Mouse (Mus musculus) adrenal gland, adult 18-20 months (tissue): ENCODE measurements around the gene Vtcn1. TPM values are rescaled to one million over a fixed set of nuclear protein-coding genes. Genes with fewer than 3 reads are reported as not detected.
A peak's percentile ranks its signal among the peaks of the same experiment; 100 is the strongest.

Experiments
- DNase-seq, 2 experiments: peaks; one replicate each; pipeline ENCODE4 v3.0.0; 2021 to 2022; ENCODE audit warnings: low spot score in 2 of 2
- total RNA-seq, 2 experiments: library from RNA; stranded (reverse); gene quantifications; 1 replicate in 1 of 2; 2 replicates in 1 of 2; pipeline ENCODE4 v1.2.3; 2021

The Vtcn1 gene
- total RNA-seq, 2 experiments from 2014 or later: 0.20 to 0.26 TPM

DNA sequence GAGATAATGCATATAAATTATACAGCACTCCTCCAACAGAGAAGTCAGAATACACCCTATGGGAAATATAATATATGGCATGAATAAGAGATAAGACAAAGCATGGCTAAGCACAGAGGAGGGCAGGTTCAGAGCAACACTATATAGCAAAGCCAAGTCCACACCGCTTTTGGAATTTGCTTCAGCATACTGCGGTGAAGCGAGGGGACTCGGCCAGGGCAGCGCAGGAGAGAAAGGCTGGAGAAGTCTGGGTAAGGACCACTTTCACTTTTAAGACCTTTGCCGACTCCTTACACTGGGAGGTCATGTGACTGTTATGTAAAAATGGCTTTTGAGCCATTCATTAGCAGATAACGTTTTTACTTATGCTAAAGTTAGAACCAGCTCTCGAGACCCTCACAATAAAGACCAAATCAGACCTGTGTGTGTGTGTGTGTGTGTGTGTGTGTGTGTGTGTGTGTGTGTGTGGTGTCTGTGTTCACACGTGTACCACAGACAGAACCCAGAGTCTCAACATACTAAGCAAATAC is 95.4 kb downstream of the Vtcn1 start:
- DNase-seq: no peak

DNA sequence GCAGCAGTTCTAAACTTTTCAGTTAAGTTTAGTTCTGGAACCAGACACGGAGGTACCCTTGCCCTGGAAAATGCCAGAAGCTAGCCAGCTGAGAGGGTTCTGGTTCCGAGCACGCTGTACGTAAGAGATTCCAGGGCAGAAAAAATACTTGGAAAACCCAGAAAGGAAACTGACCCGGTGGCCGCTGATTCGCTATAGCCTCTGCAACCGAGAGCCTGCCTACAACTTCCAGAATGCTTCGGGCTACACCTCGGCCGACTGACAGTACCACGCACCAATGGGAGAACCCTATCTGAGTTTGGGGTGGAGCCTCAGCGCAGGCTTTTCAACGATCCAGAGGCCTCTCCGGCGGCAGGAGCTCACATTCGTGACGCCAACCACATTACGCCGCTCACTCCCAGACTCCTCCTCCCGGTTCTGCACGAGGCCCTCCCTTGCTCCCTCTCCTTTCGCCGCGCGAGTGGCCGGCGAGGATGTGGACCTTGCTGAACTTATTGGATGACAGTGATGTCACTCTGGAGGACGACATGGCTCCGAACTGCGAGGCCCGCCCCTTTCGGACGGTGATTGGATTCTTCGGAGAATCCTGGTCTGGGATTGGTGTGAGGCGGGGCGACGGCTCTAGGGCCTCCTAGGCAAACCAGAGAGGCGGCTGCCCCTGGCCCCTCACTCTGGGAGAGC is 96.7 kb downstream of the Vtcn1 start, which contains the start of gene Trim45:
Gene Trim45 (plus strand): TSS at position 378 of the 681 bp plus-strand sequence.
- peak; percentile 91 to 94 for DNase-seq

- no peak for DNase-seq
Measured at GRCm38 (mm10) chr3:100922506-100923375, 97.5 kb downstream of the Vtcn1 start.

GRCm38 (mm10) chr3:100924065-100924732 is 98.9 kb downstream of the Vtcn1 start:
- DNase-seq: no peak

DNA sequence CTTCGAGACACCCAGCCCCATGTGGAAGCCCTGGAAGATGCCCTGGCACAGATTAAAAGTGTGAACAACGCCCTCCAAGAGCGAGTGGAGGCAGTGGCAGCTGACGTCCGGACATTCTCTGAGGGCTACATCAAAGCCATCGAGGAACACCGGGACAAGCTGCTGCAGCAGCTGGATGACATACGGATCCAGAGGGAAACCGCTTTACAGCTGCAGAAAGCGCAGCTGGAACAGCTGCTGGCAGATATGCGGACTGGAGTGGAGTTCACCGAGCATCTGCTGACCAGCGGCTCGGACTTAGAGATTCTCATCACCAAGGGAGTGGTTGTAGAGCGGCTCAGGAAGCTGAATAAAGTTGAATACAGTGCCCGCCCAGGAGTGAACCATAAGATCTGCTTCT is 99.9 kb downstream of the Vtcn1 start:
- no peak for DNase-seq

DNA sequence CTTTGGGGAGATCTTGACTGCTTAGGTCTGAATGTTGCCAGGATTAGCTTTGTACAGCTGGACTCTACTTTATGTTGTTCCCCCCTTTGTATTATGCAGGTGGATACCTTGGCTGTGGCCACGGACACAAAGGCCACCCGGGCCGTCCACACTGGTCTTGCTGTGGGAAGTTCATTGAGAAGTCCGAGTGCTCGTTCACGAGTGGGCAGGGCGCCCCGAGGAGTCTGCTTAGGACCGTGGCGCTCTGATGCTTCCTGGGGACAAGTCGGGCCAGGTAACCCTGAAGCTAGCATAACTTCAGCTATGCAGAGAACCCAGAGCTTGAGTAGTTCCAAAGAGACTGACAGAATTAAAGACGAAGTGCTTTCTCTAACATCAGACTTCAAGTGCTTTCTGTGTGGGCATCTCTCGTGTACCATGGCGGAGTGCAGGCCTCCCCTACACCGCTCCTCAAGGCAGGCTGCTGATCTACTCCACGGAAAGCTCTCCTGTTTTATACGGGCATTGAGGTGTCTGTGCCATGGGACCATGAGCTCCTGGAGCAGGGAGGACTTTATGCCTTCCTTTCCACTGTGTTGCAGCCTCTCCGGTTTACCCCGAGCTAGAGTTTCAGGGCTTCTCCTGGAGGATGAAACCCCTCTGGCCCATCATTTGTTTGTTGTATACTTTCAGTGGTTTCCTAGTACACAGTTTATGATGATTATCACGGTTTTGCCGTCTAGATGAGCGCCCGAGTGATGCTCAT is 106.2 kb downstream of the Vtcn1 start:
- no peak for DNase-seq

DNA sequence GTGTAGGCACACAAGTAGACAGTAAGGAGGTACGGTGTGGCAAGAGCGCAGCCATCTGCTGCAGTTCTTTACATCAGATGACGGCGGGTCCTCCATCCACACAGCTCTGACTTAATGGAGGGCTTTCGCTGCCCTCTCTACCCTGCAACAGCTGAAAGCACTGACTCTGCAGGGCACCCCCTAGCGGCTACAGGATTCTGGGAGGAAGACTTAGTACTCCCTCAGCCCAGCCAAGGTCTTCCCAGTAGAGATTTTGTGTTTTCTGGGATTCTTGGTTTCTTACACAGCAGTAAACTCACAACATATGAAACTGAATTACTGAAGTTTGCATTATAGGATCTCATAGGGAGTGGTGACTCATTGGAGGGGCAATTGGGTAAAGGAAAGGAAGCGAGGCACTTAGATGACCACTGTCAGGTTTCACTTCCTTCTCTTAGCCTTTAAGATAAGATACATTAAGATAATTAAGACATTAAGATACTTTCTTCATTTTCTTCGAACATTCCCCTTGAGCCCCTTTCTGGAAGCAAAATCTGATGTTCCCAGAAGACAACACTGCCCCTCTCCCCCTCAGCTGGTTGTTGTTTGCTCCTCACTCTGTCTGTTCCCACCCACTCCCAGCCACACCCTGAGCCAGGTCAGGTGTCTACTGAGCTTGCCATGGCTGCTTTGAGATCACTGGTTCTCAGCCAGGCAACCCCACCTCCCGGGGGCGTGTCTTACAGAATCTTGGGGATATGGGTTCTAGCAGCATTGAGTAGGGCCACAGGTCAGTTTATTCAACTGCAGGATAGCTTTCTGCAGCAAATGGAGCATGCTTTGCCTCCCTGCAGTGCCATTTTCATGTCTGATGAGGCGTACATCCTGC is 107.1 kb downstream of the Vtcn1 start:
- no peak for DNase-seq

DNA sequence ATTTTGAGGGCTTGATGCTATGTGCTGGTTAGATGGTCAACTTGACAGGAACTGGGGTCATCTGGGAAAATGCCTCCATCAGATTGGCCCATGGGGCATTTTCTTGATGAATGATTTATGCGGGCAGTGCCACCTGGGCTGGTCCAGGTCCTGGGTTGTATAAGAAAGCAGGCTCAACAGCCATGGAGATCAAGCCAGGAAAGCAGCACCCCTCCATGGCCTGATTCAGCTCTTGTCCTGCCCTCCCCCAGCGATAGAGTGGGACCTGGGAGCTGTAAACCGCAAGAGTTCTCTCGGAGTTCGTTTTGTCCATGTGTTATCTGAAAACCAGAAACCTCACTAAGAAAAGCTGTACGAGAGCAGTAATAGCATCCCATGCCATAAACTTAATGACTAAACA is 110.3 kb downstream of the Vtcn1 start:
- DNase-seq: no peak

DNA sequence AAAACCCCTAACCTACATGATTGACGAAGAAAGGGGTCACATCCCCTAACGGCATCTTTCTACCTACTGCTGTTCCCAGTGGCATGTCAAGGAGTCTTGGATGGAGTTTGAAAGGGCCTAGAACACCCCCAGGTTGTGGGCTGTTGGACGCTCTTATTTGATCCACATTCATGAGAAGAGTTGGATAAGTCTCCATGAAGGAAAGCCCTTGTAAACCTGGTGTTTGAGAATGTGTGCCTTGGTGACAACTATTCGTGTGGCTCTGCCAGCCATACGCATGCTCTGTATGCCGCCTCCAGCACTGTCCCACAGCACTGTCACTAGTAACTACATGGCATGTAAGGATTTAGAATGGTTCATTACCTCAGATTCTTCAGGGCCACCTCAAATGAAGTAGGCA is 110.9 kb downstream of the Vtcn1 start:
- no peak for DNase-seq

- no peak for DNase-seq
Measured at GRCm38 (mm10) chr3:100938211-100938610, 113.0 kb downstream of the Vtcn1 start.

- DNase-seq: no peak
Measured at GRCm38 (mm10) chr3:100940496-100941037, 115.3 kb downstream of the Vtcn1 start.

Other genes starting within 250 kb of the Vtcn1 start
- 100 to 1,000 TPM in 1 of 2 experiments, 10 to 100 TPM in 1; 81.8 to 117 TPM for gene Man1a2, start 140.0 kb upstream of the Vtcn1 start, total RNA-seq
- 1 to 10 TPM; 2.1 to 3.0 TPM for gene Trim45, start 96.7 kb downstream of the Vtcn1 start, total RNA-seq
- 1 to 10 TPM; 6.0 to 7.7 TPM for gene Ttf2, start 144.2 kb downstream of the Vtcn1 start, total RNA-seq
- under 1 TPM in 1 of 2 experiments, not detected in 1; 0.10 TPM for gene Cd101, start 204.1 kb downstream of the Vtcn1 start, total RNA-seq